Mouse (Mus musculus): ENCODE data around the gene Arl6ip6.

Arl6ip6 gene

GRCm38 (mm10) chr2:53191523-53192220 is at the start of gene Arl6ip6:
Arl6ip6 (plus strand) TSS chr2:53191726.
- peak; percentile 99 for DNase-seq (ENCODE audit: low spot score)

GRCm38 (mm10) chr2:53146852-53147251 is 44.7 kb upstream of the Arl6ip6 start:
- DNase-seq (ENCODE audit: low spot score): no peak

- no peak for DNase-seq (ENCODE audit: low spot score)
Observed at GRCm38 (mm10) chr2:53173966-53174365, 17.6 kb upstream of the Arl6ip6 start.

- DNase-seq (ENCODE audit: low spot score): no peak
Observed at GRCm38 (mm10) chr2:53178966-53179365, 12.6 kb upstream of the Arl6ip6 start.

DNA sequence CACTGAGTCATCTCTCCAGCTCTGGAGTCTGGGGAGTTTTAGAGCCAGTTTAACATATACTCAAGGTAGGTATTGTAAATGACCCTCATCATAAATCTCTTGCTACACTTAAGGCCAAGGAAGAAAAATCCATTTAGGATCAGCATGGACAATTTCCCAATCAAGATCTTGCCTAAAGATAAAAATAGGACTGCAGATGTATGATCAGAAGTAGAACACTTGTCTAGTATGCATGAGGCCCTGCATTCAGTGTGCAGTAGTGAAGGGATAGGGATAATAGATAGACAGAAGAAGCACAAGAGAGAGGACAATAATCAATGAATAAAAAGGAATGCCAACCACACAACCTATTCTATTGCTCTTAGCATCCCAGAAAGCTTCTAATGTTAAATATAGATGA is 11.7 kb upstream of the Arl6ip6 start:
- no peak for DNase-seq (ENCODE audit: low spot score)

- DNase-seq (ENCODE audit: low spot score): no peak
Observed at GRCm38 (mm10) chr2:53189811-53190210, 1.7 kb upstream of the Arl6ip6 start.

DNA sequence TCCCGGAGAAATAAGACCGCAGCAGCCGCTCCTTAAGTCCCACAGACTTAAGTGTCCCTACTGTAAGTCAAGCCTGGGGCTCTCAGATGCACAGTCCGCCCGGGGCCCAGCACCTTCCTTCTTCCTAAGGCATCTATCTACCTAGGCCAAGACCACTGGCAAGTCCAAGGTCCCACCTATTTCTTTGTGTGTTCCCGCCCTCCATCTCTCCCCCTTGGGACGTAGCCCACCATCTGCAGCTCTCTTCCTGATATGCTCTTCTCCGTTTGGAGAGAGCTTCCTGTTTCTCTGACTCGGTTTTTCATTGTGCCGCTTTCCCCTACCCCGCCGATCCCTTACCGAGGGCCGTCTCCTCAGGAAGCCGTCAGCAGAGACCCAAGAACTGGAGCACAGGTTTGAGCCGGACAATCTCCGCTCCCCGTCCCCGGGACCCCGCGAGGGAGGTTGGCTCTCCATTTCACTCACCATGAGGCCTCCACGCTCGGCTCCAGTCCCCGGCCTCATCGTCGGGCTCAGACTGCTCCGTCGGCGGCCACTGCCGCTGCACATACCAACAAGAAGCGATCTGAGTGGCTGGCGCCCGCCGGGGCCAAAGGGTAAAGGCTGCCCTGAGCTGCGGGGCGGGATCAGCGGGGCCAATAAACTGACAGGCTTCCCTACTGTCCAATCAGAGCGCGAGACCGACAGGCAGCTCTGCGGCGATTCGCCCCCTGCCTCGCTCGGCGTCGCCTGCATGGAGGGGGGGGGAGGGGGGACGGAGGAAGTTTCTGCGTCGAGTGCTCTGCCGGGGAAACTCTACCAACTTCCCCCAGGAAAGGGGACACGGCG is 628 bp upstream of the Arl6ip6 start, which contains the start of gene Prpf40a:
Gene Prpf40a, minus strand, starts transcription at position 601 of the 828 bp plus-strand sequence.
- peak; percentile 100 for DNase-seq (ENCODE audit: low spot score)

GRCm38 (mm10) chr2:53192386-53192785 is 860 bp downstream of the Arl6ip6 start:
- no peak for DNase-seq (ENCODE audit: low spot score)

- no peak for DNase-seq (ENCODE audit: low spot score)
Observed at GRCm38 (mm10) chr2:53196431-53196830, 4.9 kb downstream of the Arl6ip6 start.

DNA sequence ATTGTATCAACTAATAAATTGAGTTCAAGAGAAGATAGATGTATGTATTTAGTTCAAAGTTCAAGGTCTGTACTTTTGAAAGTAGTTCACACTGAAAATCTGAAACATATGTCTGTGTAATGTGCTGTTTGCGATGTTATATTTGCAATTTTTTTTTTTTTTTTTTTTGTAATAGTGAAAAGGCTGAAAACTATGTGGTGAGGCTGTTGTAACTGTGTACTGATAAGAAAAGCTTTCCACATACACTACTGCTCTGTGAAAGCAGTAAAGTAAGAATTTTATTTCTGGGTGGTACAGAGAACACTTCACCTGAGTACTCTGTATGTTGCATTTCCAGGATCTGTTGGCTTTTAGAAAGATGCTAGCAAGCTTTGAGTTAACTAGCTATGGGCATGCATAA is 7.7 kb downstream of the Arl6ip6 start:
- DNase-seq (ENCODE audit: low spot score): no peak

GRCm38 (mm10) chr2:53200164-53200885 is 8.8 kb downstream of the Arl6ip6 start:
- no peak for DNase-seq (ENCODE audit: low spot score)

- no peak for DNase-seq (ENCODE audit: low spot score)
Observed at GRCm38 (mm10) chr2:53204373-53205274, 13.1 kb downstream of the Arl6ip6 start.

GRCm38 (mm10) chr2:53206749-53207148 is 15.2 kb downstream of the Arl6ip6 start:
- DNase-seq (ENCODE audit: low spot score): no peak

GRCm38 (mm10) chr2:53213493-53213892 is 22.0 kb downstream of the Arl6ip6 start:
- DNase-seq (ENCODE audit: low spot score): no peak

DNA sequence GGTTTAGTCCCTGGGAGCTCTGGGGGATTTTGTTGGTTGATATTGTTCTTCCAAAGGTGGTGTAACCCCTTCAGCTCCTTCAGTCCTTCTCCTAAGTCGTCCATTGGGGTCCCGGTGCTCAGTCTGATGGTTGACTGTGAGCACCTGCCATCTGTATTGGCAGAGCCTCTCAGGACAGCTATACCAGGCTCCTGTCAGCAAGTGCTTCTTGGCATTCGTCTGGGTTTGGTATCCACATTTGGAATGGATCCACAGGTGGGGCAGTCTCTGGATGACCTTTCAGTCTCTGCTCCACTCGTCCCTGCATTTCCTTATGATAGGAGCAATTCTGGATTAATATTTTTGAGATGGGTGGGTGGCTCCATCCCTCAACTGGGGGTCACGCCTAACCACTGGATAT is 30.7 kb downstream of the Arl6ip6 start:
- DNase-seq (ENCODE audit: low spot score): no peak

DNA sequence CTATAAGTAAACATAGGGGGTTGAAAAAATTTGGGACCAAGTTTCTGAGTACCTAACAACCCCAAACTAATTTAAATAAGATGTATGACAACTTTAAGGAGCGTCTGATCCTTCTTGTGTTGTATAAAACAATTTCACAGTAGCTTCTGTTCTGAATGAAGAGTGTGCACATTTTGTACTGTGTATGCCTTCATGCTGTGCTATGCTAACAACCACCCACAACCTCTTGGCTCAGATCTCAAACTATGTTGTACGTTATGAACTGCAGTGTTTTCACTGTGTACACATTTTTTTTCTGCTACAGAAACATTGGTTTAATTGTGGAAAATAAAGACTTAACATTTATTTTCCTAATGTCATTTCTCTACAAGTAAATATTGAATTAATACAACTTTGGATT is 65.5 kb downstream of the Arl6ip6 start:
- no peak for DNase-seq (ENCODE audit: low spot score)
